Mouse (Mus musculus) erythroblast, embryonic 14.5 days (primary cell): ENCODE data around the gene Cog4. TPM values are rescaled to one million over a fixed set of nuclear protein-coding genes. Genes with fewer than 3 reads are reported as not detected.

Experiments used
- H3K27me3 ChIP-seq: 2 replicates; pipeline ENCODE4 v1.6.1; 2012; ENCODE audit warnings: inconsistent platforms; ENCODE audit not compliant: control insufficient read depth
- H3K36me3 ChIP-seq: 2 replicates; pipeline ENCODE4 v1.6.1; 2012; ENCODE audit warnings: mild to moderate bottlenecking, inconsistent platforms; ENCODE audit not compliant: control insufficient read depth
- H3K4me1 ChIP-seq: 2 replicates; pipeline ENCODE4 v1.6.1; 2012; ENCODE audit warnings: inconsistent platforms; ENCODE audit not compliant: control insufficient read depth
- H3K4me3 ChIP-seq: replicated peaks from 2 replicates; pipeline ENCODE3; 2012; ENCODE audit warnings: moderate library complexity, mild to moderate bottlenecking, inconsistent platforms
- H3K9me3 ChIP-seq: 2 replicates; pipeline ENCODE4 v1.6.1; 2012; ENCODE audit warnings: low read length, inconsistent platforms, mixed read lengths; ENCODE audit not compliant: control insufficient read depth
- GATA1 ChIP-seq: IDR thresholded peaks from 2 replicates; pipeline ENCODE4 v1.6.1; 2012; ENCODE audit warnings: low read length, inconsistent platforms, mixed read lengths
- TAL1 ChIP-seq: IDR thresholded peaks from 3 replicates; pipeline ENCODE4 v1.6.1; 2012; ENCODE audit warnings: low read length, inconsistent platforms, mixed read lengths
- polyA plus RNA-seq: library from polyadenylated mRNA; stranded (reverse); fragments of >175 nt; gene quantifications from 2 replicates; pipeline ENCODE4 v1.2.3, GENCODE M21; 2012

Gene Cog4
- polyA plus RNA-seq, 1 experiment = 0.67 TPM

DNA sequence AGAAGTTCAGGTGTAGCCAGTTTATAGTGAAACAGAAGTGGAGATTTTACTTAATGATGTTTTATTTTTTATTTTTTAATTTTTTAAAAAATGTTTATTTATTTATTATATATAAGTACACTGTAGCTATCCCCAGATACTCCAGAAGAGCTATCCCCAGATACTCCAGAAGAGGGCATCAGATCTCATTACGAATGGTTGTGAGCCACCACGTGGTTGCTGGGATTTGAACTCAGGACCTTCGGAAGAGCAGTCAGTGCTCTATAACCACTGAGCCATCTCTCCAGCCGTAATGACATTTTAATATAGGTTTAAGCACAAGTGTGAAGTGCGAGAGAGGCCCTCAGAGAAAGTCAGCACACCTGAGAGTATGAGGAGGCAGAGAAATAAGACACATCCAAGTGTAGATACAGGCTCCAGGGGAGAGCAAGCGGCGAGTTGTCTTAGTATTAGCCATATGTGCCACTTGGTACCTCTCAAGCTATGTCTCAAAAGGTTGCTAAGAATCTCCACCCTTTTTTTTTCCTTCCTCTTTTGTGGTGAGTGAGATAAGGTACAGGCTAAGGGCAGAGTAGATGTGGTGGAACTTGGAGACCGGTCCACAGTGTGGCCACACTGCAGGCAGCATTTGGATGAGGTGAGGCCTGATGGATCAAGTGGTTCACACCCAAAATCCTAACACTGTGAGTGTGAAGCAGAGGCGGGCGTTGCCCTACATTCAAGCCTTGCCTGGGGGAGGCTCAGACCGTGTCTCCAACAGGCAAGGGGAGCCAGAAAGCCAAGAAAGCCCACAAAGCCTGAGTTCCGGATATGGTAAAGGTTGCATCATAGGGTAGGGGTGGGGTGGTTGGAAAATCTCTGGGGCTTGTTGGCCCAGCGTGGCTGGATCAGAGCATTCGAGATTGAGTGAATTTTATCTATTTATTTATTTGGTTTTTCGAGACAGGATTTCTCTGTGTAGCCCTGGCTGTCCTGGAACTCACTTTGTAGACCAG, 65.5 kb downstream of the Cog4 start:
- TF ChIP-seq TAL1 (no peak), GATA1 (no peak)
- Histone ChIP-seq H3K9me3 (no peaks in the 10 kb centered on the region), H3K4me3 (no peak overlapping the region), H3K27me3 (no peaks in the 10 kb centered on the region), H3K4me1 (peaks cover 19% of the 10 kb centered on the region), H3K36me3 (no peaks in the 10 kb centered on the region)

DNA sequence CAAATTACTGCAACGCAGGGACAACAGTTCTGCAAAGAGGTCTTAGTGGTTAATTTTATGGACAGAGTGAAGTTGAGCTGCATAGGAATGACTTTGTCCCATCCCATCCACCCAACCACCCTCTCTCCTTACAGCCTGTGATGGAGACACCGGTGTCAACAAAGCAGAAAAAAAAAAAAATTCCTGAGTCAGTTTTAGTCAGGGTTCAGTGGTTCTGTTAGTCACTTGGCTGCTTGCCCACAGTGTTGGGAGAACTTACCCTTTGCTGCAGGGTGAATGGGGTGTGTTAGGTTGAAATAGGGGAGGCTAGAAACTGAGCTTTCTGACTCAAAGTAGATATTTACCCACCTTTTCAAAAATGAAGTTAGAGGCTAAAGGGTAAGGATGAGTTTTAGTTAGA, 71.0 kb downstream of the Cog4 start:
- Histone ChIP-seq H3K27me3 (no peaks in the 10 kb centered on the region), H3K4me3 (no peak overlapping the region), H3K4me1 (peaks cover 52% of the 10 kb centered on the region), H3K9me3 (no peaks in the 10 kb centered on the region), H3K36me3 (peaks cover 15% of the 10 kb centered on the region)
- TF ChIP-seq GATA1 (no peak), TAL1 (no peak)

DNA sequence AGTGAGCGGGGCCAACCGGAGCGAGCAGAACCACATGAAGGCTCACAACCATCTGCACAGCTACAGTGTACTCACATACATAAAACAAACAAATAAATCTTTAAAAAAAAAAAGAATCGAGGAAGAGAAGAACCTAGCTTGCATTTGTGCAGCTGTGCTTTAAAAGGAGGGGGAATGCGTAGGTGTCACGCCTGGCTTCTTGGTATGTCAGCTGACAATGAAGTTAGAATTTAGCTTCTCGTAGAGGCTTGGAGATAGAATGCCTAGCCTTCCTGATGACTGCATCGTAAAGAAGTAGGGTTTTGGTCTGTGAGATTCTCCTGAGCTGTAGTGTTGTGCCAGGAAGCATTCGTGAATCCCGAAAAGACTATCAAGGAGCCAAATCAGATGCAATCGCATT, 71.6 kb downstream of the Cog4 start:
- Histone ChIP-seq H3K9me3 (no peaks in the 10 kb centered on the region), H3K27me3 (no peaks in the 10 kb centered on the region), H3K36me3 (peaks cover 22% of the 10 kb centered on the region), H3K4me3 (no peak overlapping the region), H3K4me1 (peaks cover 59% of the 10 kb centered on the region)
- no peak for TF ChIP-seq TAL1
- no peak for TF ChIP-seq GATA1

DNA sequence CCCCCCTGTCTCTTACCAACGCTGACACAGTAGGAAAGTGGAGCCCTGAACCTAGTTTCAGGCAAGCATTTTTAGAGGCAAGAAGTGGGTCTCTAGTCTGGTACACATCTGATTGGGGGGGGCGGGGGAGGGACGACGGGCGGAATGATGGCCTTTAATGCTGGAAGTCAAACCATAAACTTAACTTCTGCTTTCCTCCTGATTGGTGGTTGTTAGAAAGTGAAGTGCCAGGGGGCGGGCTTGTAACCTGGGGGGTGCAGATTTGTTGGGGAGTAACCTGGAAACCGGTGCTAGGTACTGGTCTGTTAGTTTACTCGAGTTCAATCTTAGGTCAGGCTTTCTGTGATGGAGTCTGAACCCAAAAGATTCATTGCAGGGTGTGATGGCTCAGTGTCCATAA, 72.1 kb downstream of the Cog4 start:
- Histone ChIP-seq H3K4me3 (no peak overlapping the region), H3K27me3 (no peaks in the 10 kb centered on the region), H3K9me3 (no peaks in the 10 kb centered on the region), H3K4me1 (peaks cover 59% of the 10 kb centered on the region), H3K36me3 (peaks cover 26% of the 10 kb centered on the region)
- TF ChIP-seq TAL1 (no peak), GATA1 (no peak)

DNA sequence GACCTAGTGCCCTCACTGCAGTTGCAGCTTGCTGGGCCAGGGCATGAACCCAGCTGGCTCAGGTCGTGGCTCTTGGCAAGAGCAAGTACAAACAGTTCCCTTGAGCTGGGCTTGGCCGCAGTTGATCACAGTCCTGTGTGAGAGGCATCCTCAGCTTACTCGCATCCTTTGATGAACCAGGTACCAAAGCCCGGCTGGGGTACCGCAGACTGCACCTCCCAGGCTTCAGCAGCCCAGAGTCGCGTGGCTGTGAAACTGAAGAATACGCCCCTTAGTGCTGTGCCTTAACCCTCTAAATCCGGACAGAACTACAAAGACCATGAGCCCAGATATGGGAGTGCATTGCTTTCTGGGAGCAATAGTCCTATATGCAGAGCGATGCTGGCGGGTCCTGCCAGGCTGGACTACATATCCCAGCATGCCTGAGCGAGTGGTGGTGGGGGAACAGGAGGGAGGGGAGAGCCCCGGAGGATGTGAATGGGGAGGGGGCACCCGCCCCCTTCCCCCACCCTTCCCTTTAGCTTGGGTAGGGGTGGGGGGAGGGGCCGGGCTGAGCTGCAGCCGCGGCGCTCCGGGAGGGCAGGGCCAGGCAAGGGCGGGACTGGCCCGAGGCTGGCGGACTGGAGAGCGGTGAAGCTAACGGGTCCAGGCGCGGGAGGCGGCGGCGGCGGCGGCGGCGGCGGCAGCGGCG, 73.1 kb downstream of the Cog4 start, which contains the start of gene St3gal2:
Gene St3gal2 (plus strand): TSS at position 582 of the 691 bp plus-strand sequence.
- Histone ChIP-seq H3K9me3 (no peaks in the 10 kb centered on the region), H3K27me3 (no peaks in the 10 kb centered on the region), H3K4me1 (peaks cover 68% of the 10 kb centered on the region), H3K4me3 (peak within 1 kb of the TSS; percentile 86), H3K36me3 (peaks cover 36% of the 10 kb centered on the region)
- TF ChIP-seq GATA1 (no peak), TAL1 (no peak)

DNA sequence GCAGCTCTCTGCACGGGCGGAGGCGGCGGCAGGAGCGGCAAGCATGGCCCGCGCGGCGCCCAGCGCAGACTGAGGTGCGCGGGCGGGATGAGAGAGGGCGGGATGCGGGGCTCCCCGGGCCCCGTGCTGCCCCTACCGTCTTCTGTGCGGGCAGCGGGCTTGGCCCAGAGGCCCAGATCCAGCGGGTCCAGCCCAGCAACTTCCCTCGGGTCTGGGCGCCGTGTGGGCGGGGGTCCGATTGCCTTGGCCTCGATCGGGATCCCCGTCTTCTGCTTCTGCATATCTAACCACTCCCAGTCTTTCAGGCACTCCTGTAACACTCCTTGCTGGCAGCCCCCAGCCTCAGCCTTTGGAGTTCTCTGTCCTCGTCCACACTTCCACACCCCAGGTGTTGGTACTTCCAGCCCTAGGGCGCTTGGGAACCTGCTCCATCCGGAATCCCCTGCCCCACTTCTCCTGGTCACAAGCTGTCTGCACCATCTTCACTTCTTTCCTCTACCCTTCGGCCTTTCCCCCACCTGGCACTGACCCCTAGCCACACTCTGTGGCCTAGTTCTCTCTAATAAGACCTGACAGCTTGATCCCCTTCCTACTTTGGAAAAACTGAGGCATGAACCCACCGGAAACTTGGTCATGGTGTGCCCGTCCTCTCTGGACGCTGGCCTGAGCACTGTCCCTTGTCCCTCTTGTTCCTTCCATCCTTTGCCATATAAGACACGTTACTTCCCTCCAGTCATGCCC, 73.8 kb downstream of the Cog4 start:
- peaks cover 43% of the 10 kb centered on the region for H3K36me3 ChIP-seq
- TF ChIP-seq TAL1 (no peak), GATA1 (no peak)
- peaks cover 74% of the 10 kb centered on the region for H3K4me1 ChIP-seq
- no peaks in the 10 kb centered on the region for H3K27me3 ChIP-seq
- peak overlapping the region; percentile 86 for H3K4me3 ChIP-seq
- no peaks in the 10 kb centered on the region for H3K9me3 ChIP-seq

DNA sequence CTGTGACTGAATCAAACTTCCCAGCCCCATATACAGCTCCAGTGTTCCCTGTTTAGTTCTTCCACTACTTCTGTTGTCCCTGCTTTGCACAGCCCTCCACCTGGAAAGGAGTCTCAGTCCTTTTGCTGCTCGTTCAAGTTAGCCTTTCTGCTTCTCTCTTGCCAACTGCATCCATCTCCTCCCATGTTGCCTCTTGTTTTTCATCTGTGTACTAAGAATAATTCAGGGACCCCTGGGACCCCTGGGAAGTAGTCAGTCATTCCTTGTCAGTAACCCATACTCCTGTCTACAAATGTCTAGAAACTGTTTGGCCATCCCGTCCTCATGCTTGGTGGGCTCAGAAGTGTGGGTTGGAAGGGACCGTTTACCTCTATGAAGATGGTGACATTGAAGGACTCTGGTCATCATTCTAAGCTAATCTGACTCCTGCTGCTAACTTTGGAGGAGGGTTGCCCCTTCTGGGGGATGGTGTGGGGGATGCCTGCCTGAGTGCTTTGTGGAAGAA, 74.4 kb downstream of the Cog4 start:
- H3K4me1 ChIP-seq = peaks cover 81% of the 10 kb centered on the region
- no peaks in the 10 kb centered on the region for H3K27me3 ChIP-seq
- TF ChIP-seq GATA1 = no peak
- TF ChIP-seq TAL1 = no peak
- peaks cover 49% of the 10 kb centered on the region for H3K36me3 ChIP-seq
- peak overlapping the region; percentile 86 for H3K4me3 ChIP-seq
- H3K9me3 ChIP-seq = no peaks in the 10 kb centered on the region

DNA sequence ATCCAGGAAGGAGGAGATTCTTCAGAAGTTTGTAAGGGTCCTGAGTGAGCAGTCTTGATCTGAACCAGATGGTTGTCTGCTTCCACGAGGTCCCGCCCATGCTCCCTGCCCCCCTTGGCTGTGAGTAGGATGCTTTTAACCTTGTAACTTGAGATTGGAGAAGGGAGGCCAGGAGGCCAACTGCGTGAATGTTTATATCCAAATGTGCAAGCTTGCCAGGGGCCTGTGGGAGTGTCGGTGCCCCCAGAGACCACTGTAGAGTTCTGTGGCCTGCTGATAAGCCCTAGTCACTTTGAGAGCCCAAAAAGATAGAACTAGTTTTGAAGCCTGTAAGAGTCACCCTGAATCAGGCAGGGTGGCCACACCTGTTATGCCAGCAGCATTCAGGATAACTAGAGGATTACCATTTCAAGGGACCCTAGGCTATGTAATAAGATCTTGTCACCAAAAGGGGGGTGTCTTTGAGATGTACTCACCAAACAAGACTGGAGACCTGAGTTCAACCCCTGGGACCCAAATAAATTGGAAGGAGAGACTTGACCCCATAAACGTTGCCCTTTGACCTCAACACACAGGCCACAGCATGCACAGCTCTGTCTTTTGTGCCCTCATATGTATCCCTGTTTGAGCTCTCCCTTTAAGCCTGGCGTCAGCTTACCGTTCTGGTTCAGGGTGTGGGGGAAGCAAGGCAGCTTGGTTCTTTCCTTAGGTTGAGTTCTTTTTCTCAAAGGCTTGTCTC, 75.3 kb downstream of the Cog4 start:
- Histone ChIP-seq H3K4me1 (peaks cover 88% of the 10 kb centered on the region), H3K27me3 (no peaks in the 10 kb centered on the region), H3K9me3 (no peaks in the 10 kb centered on the region), H3K4me3 (peak overlapping the region; percentile 86), H3K36me3 (peaks cover 54% of the 10 kb centered on the region)
- TF ChIP-seq TAL1 = peak; percentile 74
- peak; percentile 70 for TF ChIP-seq GATA1
